Mouse (Mus musculus) testis, adult 2 months (tissue): ENCODE results near the gene Traf2.

Source experiments
- CTCF ChIP-seq: fragments of 200-500 bp; IDR thresholded peaks from 2 replicates; pipeline ENCODE4 v1.5.1; 2012; ENCODE audit warnings: low read depth, mild to moderate bottlenecking, inconsistent platforms, low read length, moderate library complexity; ENCODE audit not compliant: control insufficient read depth, insufficient read depth, insufficient replicate concordance
- POLR2A ChIP-seq: fragments of 200-500 bp; IDR thresholded peaks from 2 replicates; pipeline ENCODE4 v1.6.1; 2012; ENCODE audit warnings: low read depth, mild to moderate bottlenecking, inconsistent platforms, low read length, moderate library complexity; ENCODE audit not compliant: control insufficient read depth

- TF ChIP-seq CTCF, result 0 out of 2 replicates have a peak, but pooled peaks have one; percentile 34
- TF ChIP-seq POLR2A, result no peak
Observed at GRCm38 (mm10) chr2:25482969-25483368, 63.8 kb downstream of the Traf2 start.
